Mouse (Mus musculus) liver, embryonic 11.5 days (tissue): ENCODE results near the gene Eps8l3. TPM values are rescaled to one million over a fixed set of nuclear protein-coding genes. Genes with fewer than 3 reads are reported as not detected.
A peak's percentile ranks its signal among the peaks of the same experiment; 100 is the strongest.
"Not testable (repeated sequence)": the region's sequence is repeated elsewhere in the genome, so short reads cannot be mapped to it uniquely, and the experiment has no call there.

Experiments used
- ATAC-seq: fragments of 200-750 bp; cut with Nextera tagmentation; replicated peaks from 2 replicates; pipeline ENCODE4 v1.8.0; 2017; ENCODE audit warnings: moderate number of reproducible peaks, mild to moderate bottlenecking, moderate TSS enrichment, moderate library complexity; ENCODE audit not compliant: low FRiP score
- DNase-seq: peaks from one replicate; pipeline ENCODE4 v3.0.0-alpha.2; 2017; ENCODE audit warnings: low spot score
- H3K27ac ChIP-seq: fragments of 300-500 bp; sonication (generic); 2 replicates; pipeline ENCODE4 v1.5.1; 2014; ENCODE audit warnings: mild to moderate bottlenecking, low read depth, low read length, control low read depth
- H3K27me3 ChIP-seq: fragments of 300-500 bp; sonication (generic); replicated peaks from 2 replicates; pipeline ENCODE4 v1.6.1; 2014; ENCODE audit warnings: low read length, mixed read lengths; ENCODE audit not compliant: control insufficient read depth, insufficient read depth
- H3K36me3 ChIP-seq: fragments of 300-500 bp; sonication (generic); 2 replicates; pipeline ENCODE4 v1.6.1; 2014; ENCODE audit warnings: mild to moderate bottlenecking, low read length, moderate library complexity, mixed read lengths; ENCODE audit not compliant: control insufficient read depth, insufficient read depth
- H3K4me1 ChIP-seq: fragments of 300-500 bp; sonication (generic); replicated peaks from 2 replicates; pipeline ENCODE4 v1.6.1; 2014; ENCODE audit warnings: low read length, mixed read lengths; ENCODE audit not compliant: control insufficient read depth, insufficient read depth
- H3K4me2 ChIP-seq: fragments of 300-500 bp; sonication (generic); 2 replicates; pipeline ENCODE4 v1.6.1; 2014; ENCODE audit warnings: mild to moderate bottlenecking, control low read depth, moderate library complexity
- H3K4me3 ChIP-seq: fragments of 300-500 bp; sonication (generic); 2 replicates; pipeline ENCODE4 v1.5.1; 2014; ENCODE audit warnings: low read depth, low read length, control low read depth
- H3K9ac ChIP-seq: fragments of 300-500 bp; sonication (generic); 2 replicates; pipeline ENCODE4 v1.6.1; 2014; ENCODE audit warnings: low read depth, low read length, control low read depth
- H3K9me3 ChIP-seq: fragments of 300-500 bp; sonication (generic); 2 replicates; pipeline ENCODE4 v1.6.1; 2016; ENCODE audit warnings: low read length, inconsistent platforms, mixed read lengths; ENCODE audit not compliant: control insufficient read depth
- WGBS: fragments of 180-500 bp; shearing (Covaris S2); extraction: QIAGEN DNeasy Blood & Tissue Kit; methylation state at CpG from one replicate; pipeline ENCODE4 v1.1.7; 2014; 5-methylcytosine and 5-hydroxymethylcytosine counted together
- polyA plus RNA-seq: library from polyadenylated mRNA; unstranded; fragments of >200 nt; fragmentation: Nextera tagmentation; extraction: Ambion mirVana; gene quantifications from 2 replicates; pipeline ENCODE4 v1.2.1, GENCODE M21; 2014

Eps8l3 gene
- polyA plus RNA-seq, 1 experiment from 2014 or later: not detected

- Histone ChIP-seq H3K27ac (no peak overlapping the region), H3K9me3 (no peaks in the 10 kb centered on the region), H3K36me3 (no peaks in the 10 kb centered on the region), H3K4me1 (no peaks in the 10 kb centered on the region), H3K27me3 (no peaks in the 10 kb centered on the region), H3K9ac (no peak overlapping the region), H3K4me2 (no peak overlapping the region), H3K4me3 (no peak overlapping the region)
- ATAC-seq (no peak), DNase-seq (no peak)
- 68% methylated on average over 4 of the region's 4 CpGs for WGBS
These were observed 7.1 kb upstream of the Eps8l3 start for GRCm38 (mm10) chr3:107869925-107870324.

GRCm38 (mm10) chr3:107873335-107874251, 3.4 kb upstream of the Eps8l3 start:
- WGBS: 73% methylated on average over 24 of the region's 24 CpGs
- Histone ChIP-seq H3K27me3 (no peaks in the 10 kb centered on the region), H3K4me2 (no peak overlapping the region), H3K9ac (no peak overlapping the region), H3K4me3 (no peak overlapping the region), H3K9me3 (no peaks in the 10 kb centered on the region), H3K4me1 (no peaks in the 10 kb centered on the region), H3K27ac (no peak overlapping the region), H3K36me3 (no peaks in the 10 kb centered on the region)
- no peak for DNase-seq
- ATAC-seq: no peak

- Histone ChIP-seq H3K27me3 (no peaks in the 10 kb centered on the region), H3K36me3 (no peaks in the 10 kb centered on the region), H3K4me3 (no peak overlapping the region), H3K9me3 (no peaks in the 10 kb centered on the region), H3K27ac (no peak overlapping the region), H3K4me1 (no peaks in the 10 kb centered on the region), H3K4me2 (no peak overlapping the region), H3K9ac (no peak overlapping the region)
- DNase-seq: no peak
- 72% methylated on average over 6 of the region's 6 CpGs for WGBS
- ATAC-seq: no peak
These were observed 1.8 kb upstream of the Eps8l3 start for GRCm38 (mm10) chr3:107875231-107875630.

- no peaks in the 10 kb centered on the region for H3K9me3 ChIP-seq
- ATAC-seq (no peak), DNase-seq (no peak)
- H3K4me2 ChIP-seq: no peak overlapping the region
- WGBS: 67% methylated on average over 12 of the region's 12 CpGs
- no peaks in the 10 kb centered on the region for H3K4me1 ChIP-seq
- no peak overlapping the region for H3K27ac ChIP-seq
- no peaks in the 10 kb centered on the region for H3K36me3 ChIP-seq
- H3K9ac ChIP-seq: no peak overlapping the region
- no peak overlapping the region for H3K4me3 ChIP-seq
- no peaks in the 10 kb centered on the region for H3K27me3 ChIP-seq
These were observed 1.0 kb downstream of the Eps8l3 start for GRCm38 (mm10) chr3:107877747-107878736.

GRCm38 (mm10) chr3:107887674-107888495, 10.9 kb downstream of the Eps8l3 start:
- Histone ChIP-seq H3K9me3 (no peaks in the 10 kb centered on the region; the same call in 1 of the 2 replicates), H3K4me3 (no peak overlapping the region), H3K36me3 (no peaks in the 10 kb centered on the region), H3K27ac (no peak overlapping the region), H3K4me2 (no peak overlapping the region), H3K27me3 (no peaks in the 10 kb centered on the region), H3K9ac (no peak overlapping the region), H3K4me1 (no peaks in the 10 kb centered on the region)
- DNase-seq (no peak), ATAC-seq (no peak)
- WGBS: 86% methylated on average over 9 of the region's 9 CpGs

- not testable (repeated sequence) for H3K4me1 ChIP-seq, H3K9ac ChIP-seq, H3K4me3 ChIP-seq, H3K27me3 ChIP-seq, H3K36me3 ChIP-seq, H3K4me2 ChIP-seq, DNase-seq, H3K9me3 ChIP-seq, H3K27ac ChIP-seq, ATAC-seq
- 58% methylated on average over 2 of the region's 2 CpGs for WGBS
These were observed 12.2 kb downstream of the Eps8l3 start for GRCm38 (mm10) chr3:107889236-107889635.

GRCm38 (mm10) chr3:107895194-107895719, 18.2 kb downstream of the Eps8l3 start:
- Histone ChIP-seq H3K4me2 (peak overlapping the region; percentile 85), H3K36me3 (no peaks in the 10 kb centered on the region), H3K9ac (peak overlapping the region; percentile 78), H3K4me1 (peaks cover 3% of the 10 kb centered on the region; the same call in 1 of the 2 replicates), H3K4me3 (peak overlapping the region; percentile 60), H3K27ac (0 out of 2 replicates have a peak overlapping the region, but pooled peaks have one; percentile 84), H3K27me3 (no peaks in the 10 kb centered on the region), H3K9me3 (no peaks in the 10 kb centered on the region)
- peak; percentile 38; the same call in 1 of the 2 replicates for ATAC-seq
- 10% methylated on average over 6 of the region's 6 CpGs for WGBS
- no peak for DNase-seq
